Mouse (Mus musculus) gastrocnemius, postnatal 10 days (tissue): ENCODE results near the gene Phf21b. TPM values are rescaled to one million over a fixed set of nuclear protein-coding genes. Genes with fewer than 3 reads are reported as not detected.
"Not testable (repeated sequence)": the region's sequence is repeated elsewhere in the genome, so short reads cannot be mapped to it uniquely, and the experiment has no call there.

Experiments used
- DNase-seq: peaks from one replicate; pipeline ENCODE4 v3.0.0; 2021; ENCODE audit warnings: mixed read lengths
- total RNA-seq, 2 experiments: library from RNA; stranded (reverse); gene quantifications; 2 replicates each; pipeline ENCODE4 v1.2.3; 2021

Phf21b gene
- total RNA-seq, 2 experiments from 2014 or later: 1.1 to 1.2 TPM

DNA sequence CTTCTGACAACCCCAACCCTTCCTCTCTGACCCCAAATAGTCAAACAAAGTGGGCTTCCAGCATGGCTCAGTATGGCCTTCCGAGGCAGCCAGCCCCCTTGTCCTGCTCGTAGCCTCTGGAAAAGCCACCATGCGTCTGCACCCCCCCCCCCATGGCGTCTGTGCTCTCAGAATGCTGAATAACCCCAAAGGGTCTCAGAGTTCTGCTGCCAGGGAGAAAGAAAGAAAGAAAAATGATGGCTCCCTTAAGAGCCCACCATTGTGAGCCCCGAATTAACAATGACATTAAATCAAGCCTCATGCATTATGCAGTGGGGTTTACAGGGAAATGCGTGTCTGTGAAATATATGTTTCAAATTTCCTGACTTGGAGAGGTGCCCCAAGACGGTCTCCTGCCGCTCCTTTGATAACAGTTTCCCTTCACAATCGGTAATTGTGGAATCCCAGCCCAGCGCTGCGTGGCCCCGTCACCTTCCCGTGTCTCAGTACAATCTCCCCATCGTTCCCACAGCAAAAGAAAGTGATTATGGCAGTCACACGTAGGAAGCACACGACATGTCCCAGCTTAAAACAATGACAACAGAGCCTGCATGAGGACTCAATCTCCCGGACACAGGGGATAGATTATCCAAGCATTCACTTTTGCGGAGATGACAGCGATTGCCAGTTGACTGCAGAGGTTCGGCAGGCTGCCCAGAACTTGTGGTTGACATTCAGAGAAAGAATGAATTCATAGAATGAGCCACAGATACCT is 80.3 kb downstream of the Phf21b start:
- DNase-seq: no peak

DNA sequence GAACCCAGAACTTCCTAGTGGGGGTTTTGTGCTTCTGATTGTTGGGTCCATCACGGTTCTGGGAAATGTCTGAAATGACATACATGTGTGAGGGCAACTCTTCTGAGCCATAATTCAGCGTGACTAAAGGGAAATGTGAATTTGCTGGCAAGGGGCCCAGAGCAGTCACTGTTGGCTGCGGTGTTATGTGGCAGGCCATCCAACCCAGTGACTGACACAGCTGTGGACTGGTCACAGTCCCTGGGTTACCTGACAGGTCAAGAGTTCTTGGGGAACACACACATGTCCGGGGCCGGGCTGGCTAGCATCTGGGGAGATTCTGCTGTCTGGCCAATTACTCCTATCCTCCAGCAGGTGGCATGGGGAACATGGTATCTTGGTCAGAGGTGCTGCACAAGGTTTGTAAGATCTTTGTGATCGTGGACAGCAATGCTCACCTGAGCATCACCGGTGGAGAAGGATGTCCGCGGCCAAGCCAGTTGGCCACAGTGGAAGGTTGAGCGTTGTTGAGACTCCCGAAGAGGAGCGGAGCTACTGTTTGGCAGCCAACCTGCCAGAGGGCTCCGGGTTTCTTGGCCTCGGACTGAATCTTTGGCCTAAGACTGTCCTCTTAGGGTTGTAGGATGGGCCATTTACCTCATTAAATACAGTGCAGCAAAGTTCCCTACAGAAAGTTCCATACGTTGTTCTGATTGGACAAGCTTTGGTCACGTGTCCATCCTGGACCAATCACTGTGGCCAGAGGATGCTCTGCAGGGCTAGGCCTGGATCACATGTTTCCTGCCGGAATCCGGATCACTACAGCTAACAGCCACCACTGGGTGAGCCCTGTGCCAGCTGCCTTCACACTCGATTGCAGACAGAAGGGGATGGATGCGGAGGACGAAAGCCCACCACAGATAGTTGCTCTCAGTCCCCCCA is 83.4 kb downstream of the Phf21b start:
- DNase-seq: no peak

DNA sequence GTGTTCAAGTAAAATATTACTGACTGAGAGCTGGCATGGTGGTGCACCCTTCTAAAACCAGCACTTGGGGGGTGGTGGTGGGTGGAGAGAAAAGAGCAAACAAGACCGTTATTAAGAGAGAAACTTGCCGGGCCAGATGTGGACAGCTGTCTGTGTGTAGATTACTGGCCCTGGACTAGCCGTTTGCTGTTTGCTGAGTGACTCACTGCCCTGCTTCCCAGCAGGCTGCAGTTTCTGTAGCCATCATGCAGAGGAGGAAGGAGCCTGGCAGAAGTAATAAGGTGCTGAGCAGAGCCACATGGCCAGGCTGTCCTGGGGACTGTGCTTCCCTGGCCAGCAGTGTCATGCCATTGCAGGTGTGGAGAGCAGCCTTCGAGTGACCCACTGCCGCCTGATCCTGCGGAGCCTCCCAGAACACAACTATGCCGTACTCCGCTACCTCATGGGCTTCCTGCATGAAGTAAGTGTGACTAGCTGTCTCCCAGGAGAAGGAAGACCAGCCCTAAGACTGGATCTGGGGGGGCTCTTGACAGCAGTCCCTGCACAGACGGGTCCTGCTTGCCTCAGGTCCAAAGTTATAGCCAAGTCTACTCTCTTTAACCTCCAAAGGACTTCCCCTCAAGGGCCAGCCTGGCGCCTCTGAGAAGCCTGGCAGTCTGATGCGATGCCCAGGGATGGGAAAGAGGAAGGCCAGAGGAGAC is 86.1 kb downstream of the Phf21b start:
- DNase-seq: no peak

DNA sequence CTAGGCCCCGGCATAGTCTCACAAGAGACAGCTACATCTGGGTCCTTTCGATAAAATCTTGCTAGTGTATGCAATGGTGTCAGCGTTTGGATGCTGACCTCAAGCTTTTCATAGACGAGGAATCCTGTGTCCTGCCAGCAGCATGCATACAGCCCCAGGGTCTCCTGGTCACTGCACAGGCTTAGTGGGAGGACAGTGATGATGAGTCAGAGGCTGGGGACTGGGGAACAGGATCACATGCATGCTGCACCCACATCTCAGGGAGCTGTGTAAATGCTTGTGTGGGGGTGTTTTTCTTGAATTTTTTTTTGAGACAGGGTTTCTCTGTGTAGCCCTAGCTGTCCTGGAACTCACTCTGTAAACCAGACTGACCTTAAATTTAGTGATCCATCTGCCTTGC is 87.3 kb downstream of the Phf21b start:
- DNase-seq: not testable (repeated sequence)

DNA sequence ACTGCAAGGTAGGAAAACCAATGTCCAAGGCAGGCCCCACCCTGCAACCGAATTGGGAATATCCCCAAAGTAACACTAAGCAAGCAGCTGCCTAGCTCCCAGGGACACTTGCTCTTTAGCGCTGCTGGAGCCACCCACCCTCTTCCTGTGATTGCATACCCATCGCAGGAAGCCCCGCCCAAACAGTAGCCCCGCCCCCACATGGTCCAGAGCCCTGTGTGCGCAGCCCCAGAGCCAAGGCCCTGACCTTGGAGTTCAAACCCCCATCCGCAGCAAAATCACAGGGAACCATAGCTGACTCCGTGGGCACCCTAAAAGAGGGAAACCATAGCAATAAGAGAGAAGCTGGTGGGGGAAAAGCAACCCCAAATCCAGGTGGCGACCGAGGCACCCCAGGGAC is 89.2 kb downstream of the Phf21b start:
- DNase-seq: no peak

DNA sequence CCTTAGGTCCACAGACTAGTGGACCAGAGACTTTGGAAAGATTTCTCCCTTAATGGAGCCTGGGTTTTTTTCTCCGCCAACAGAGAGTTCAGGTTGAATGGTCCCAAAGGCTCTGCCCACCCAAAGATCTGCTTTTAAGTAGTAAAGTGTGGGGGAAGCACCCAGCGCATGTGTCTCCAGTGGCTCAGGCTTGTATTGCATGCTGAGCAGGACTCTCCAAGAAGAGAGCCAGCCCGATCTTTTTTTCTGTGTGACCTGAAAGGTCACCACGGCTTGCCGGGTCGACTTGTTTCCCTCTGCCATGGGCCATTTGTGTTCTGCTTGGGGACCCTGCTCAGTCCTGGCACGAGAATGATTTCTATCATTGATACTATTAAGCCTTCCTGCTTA is 92.4 kb downstream of the Phf21b start:
- no peak for DNase-seq

DNA sequence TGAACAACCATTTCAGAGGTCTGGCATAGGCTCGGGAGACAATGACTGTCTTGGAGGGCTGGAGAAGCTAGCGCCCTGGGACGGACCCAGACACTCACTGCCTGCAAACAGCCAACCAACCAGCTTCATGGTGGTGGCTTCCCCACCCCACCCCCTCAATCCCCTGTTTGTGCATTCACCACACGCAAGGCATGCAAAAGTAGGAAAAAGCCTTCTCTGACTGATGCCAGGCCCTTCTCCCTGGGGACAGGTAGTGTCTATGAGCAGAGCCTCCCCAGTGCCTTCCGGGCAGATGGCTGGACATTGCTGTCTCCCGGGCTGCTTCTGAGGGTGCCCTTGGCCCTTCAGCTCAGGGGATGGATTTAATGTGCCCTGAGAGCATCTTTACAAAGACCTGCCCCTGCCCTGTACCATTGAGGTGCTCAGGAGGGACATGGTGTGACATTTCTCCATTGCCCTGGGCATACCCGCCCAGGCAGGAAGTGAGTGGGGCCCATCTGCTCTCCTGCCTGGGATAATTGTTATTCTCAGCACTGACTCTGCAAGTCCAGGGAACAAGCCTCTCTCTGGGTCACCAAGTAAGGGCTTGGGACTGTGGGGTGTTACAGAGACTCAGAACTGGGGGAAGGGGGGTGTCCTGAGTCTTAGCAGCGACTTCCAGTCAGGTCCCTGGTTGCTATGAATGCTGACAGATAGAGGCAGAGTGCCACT is 93.0 kb downstream of the Phf21b start:
- DNase-seq: no peak

DNA sequence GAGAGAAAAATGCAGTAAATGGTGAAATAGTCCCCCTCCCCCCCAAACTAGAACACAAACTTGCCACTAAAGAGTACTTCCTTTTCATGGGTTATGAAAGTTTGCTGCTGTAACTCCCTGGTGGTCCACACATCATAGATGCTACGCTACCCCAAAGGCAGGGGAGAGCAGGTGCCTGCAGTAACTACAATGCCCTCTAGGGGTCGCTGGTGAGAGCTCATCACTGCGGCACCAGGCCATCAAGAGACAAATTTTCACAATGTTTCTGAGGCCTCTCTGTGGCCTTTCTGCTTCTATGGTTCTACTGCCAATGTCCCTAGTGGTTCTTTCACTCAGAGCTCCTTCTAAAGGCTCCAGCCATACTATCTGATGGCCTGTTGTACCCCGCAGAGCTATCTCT is 97.4 kb downstream of the Phf21b start:
- peak; percentile 43 for DNase-seq

DNA sequence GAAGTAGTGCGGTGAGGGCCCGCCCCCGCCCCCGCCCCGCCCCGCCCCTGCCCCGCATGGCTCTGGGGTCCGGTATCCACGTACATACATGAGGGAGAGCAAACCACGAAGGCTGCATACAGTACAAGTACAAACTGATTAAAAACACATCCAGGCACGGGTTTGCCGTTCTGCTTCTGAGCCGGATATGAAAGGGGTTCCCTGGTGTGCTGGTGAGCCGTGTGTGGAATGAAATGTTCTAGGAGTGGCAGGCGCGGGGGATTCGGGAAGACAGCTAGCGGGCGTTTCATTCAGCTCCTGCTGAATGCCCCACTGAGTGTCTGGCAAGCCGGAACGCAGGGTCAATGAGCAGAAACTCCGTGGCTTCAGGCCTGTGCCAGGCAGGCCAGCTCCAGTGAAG is 99.4 kb downstream of the Phf21b start:
- DNase-seq: no peak

DNA sequence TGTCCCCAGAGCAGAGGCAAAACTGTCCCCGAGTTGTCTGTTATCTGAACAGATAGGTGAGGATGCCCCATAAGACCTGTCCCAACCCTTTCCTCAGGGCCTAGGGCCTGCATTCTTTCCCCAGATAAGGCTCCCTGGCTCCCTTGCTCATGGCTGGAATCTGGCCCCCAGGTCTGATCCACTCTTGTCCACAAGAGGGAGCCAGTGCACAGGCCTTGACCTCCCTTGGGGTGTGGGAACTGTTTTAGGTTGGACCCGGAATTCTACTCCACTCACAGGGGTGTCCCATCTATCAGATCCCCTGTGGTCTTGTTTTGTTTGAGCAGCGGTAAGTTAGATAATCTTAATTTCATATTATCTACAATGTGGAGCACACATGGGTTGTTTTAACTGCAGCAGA is 100.9 kb downstream of the Phf21b start:
- peak; percentile 78 for DNase-seq

DNA sequence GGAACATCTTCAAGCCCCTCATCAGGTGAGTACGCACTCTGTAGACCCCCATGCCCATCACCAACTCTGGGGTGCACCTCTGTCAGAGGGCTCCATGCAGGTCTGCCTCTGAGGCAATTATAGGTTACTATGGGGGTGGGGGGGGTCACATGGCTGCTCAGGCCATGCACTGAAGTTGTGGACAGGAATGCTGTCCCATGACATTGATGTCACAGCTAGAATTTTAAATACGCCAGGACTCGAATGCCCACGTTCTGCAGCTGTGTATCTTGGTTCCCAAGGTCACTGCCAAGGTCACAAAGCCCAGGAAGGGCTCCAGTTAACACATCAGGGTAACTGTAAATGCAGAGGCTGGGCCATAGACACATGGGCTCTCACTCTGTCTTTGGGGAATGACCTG is 110.0 kb downstream of the Phf21b start:
- no peak for DNase-seq

DNA sequence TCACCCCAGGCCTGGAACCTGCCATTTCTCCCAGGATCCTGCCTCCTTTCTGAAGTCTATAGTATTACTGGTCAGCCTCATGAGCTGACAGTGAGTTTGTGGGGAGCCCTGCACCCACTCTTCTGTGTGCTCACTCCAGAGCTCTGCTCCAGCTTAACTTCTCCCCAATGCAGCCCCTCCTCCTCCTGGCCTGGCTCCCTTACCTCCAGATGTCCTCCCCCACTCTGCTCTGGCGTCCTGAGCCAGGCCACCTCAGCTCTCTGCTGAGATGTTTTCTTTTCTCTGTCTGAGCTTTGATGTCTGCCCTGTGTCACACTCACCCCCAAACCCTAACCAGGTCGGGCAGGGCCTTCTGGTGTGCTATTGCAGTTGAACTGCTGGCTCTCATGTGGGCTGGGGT is 111.5 kb downstream of the Phf21b start:
- DNase-seq: no peak

DNA sequence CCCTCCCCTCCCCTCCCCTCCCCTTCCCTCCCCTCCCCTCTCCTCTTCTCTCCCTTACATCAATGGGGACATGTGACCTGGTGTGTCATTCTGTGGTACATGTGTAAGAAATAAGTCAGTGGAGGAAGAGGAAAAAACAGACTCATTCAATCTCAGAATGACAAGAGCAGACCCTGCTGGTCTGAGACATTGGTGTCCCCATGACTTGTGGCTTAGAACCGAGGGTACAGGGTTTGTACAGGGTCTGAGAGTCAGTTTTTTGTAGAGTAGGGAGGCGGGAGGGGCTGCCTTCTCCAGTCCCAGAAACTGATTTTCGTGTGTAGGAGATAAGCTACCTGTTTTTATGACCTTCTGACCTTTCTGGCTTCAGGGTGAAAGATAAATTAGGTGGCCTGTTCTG is 112.5 kb downstream of the Phf21b start:
- DNase-seq: no peak

DNA sequence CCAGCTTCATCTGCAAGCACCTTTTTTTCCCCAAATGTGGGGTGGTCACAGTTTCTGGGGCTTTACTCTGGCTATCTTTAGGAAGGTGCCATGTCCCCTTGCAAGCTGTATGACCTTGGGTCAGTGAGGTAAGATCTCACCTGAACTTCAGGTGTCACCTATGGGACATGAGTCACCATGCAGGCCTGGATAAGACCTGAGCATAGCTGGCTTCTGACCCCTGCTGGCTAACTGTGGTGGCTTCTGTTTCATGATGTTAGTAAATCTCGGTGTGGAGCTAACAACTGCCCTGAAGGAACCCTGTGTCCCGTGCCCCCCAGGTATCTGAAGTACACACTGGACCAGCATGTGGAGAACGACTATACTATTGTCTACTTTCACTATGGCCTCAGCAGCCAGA is 114.3 kb downstream of the Phf21b start:
- DNase-seq: no peak

DNA sequence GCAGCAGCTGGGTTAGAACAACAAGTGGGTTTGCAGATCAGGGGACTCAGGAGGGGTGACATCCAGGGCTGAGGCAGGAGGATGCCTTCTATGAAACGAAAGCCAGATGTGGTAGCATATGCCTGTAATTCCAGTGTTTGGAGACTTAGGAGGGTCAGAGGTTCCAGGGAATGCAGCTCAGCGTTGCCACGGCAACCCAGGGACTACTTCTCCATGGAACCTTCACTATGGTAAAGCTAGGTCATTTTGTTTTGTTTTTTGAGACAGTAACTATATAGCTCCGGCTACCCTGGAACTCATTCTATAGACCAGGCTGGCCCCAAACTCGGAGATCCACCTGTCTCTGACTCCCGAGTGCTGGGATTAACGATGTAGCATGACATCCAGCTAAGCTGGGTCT is 117.6 kb downstream of the Phf21b start:
- no peak for DNase-seq

DNA sequence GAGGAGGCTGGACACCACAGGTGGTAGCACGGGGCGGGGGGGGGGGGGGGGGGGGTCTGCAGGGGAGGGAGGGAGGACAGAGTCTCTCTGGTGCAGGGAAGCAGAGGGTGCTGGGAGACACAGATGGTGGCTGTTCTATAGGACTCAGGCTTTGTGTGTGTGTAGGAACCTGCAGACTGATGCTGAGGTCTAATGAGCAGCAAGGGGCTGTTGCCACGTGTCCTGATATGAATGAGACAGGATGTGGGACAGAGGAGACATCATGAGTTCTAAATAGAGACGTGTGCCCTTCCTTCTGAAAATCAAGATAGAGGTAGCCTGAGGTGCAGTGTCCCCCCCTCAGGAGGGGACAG is 118.9 kb downstream of the Phf21b start:
- DNase-seq: no peak

DNA sequence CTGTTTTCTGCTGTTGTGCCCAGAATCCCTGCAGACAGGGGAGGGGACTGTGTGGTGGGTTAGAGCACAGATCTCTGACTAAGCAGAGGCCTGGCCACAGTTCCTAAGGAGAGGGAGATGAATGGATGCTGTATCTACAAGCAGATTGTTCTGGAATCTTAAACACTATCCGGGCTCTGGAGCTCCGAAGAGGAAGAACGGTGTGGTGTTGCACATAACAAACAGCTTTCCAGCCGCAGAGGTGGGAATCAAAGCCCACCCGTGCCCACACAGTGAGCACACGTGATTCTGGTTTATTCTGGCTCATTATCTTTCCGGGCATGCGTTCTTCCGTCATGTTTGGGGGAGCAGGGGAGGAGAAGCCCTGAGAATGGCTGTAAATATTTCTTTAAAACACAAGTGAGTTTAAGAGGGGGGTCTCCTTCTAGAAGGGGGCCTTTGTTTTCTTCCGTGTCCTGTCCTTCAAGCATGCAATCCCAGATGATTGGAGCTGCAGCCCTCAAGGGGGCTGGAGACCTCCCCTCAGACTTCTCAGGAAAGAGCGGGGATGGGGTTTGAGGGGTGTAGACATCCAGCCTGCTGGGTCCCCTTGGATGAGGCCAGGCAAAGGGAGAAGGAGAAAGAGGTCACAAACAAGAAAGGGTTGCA is 119.4 kb downstream of the Phf21b start:
- no peak for DNase-seq
